Mouse (Mus musculus) layer of hippocampus, adult 2 months (tissue): ENCODE measurements at regions not wholly inside any gene's neighbourhood (a gene's known extent, or its start where the extent isn't known, plus 50 kb on each side); places are given as distances from the start of the nearest gene placed in this dataset.

Source experiments
- DNase-seq, 2 experiments: peaks; one replicate each; pipeline ENCODE4 v3.0.0; 2022; ENCODE audit warnings: low spot score in 2 of 2
- H3K27ac ChIP-seq: fragments of 200-600 bp; 2 replicates; pipeline ENCODE4 v1.8.1; 2022
- H3K4me3 ChIP-seq: fragments of 200-600 bp; 2 replicates; pipeline ENCODE4 v1.8.1; 2022; ENCODE audit warnings: mild to moderate bottlenecking
- CTCF ChIP-seq: fragments of 200-600 bp; conservative IDR thresholded peaks from 2 replicates; pipeline ENCODE4 v1.8.1; 2022; ENCODE audit warnings: antibody characterized with exemption, mild to moderate bottlenecking, moderate library complexity

DNA sequence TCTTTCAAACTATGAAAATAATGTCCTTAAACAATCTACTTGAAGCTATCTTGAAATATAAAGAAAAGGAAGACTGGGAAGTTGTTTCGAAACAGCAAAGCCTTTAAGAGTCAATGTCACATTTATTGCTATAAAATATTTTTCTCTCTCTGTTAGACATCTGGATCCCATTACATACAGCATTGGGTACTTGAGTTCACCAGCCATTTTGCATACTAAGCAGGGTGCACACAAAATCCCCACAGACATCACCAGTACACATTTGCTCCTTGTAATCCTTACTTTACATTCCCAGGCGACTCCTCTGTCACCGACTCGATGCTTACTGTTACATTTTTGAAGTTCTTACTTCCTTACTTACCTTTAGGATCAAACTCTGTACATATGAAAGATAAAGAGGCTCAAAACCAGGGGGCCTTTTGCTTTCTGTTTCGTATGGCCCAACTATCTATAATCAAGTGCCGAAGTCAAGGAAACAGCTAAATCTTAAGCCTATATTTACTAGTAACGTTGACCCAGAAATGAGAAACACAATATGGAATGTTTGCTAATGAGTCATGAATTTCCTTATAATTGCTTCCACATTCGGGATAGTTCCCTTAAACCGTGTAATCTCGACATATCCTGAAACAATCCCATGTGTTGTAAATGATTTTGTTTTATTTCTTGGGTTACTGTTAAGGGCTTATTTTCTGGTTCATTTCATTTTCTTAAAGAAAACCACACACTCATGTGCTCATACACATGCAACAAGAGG, 49.8 kb upstream of the Nr2f2 start:
- Histone ChIP-seq H3K4me3 (no peak overlapping the region), H3K27ac (no peak overlapping the region)
- DNase-seq = no peak
- TF ChIP-seq CTCF = no peak
